Mouse (Mus musculus) c-Kit-positive CD71-positive TER-119-positive erythroid progenitor cells, embryonic 14.5 days (primary cell): ENCODE measurements around the gene Erp27.

Experiments
- DNase-seq: peaks from one replicate; pipeline ENCODE4 v3.0.0-alpha.2; 2013; ENCODE audit warnings: low spot score

Gene Erp27

DNA sequence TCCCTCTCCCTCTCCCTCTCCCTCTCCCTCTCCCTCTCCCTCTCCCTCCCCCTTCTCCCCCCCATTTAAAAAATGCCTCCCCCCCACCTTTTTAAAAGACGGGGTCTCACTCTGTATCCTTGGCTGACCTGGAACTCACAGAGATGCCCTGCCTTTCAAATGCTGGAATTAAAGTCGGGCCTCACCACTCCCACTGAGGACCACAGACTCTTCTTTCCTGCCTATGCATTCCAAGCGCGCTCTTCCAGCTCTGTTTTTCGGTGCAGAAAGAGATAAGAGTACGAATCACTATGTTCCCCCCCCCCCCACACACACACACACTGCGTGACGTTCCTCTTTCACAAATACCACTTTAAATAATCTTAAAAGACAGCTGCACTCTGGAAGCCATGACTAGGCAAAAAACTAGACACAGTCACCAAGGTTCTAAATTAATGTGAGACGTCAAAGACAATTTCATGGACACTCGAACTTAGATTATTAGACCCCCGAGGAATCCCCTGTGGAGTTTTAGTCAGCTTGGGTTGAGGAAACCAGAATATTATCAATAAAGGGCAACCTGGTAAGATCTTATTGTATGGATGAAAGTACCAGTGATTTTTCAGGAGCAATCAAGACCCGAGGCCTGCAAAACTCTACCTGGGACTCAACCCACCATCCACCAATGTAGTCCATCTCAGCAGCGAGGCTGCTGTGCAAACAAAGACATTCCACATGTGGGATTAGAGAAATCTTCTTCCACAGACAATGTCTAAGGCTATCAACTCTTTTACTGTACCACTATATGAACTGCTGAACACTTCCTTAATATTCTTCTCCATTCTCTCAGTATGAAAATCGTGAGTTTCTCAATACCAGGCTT, 17.6 kb upstream of the Erp27 start:
- no peak for DNase-seq

GRCm38 (mm10) chr6:136938331-136939126, 16.5 kb upstream of the Erp27 start:
- no peak for DNase-seq

DNA sequence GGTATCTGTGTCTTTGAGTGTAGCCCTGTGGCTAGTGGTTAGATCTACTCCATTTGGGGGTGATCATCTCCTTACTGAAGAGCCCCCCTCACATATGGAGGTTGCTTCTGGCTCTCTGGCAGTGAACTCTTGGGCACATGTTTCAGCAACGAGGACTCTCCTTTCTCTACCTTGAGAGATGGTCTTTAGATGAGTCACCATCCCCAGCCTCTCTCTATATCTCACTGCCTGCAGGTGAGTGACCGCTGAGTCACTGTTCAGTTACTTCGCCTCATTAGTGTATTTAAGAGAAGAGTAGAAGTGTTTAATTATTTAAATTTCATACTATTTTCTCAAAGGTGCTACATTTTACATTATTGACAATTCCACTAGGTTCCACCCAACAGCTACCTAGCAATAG, 15.1 kb upstream of the Erp27 start:
- DNase-seq = no peak

DNA sequence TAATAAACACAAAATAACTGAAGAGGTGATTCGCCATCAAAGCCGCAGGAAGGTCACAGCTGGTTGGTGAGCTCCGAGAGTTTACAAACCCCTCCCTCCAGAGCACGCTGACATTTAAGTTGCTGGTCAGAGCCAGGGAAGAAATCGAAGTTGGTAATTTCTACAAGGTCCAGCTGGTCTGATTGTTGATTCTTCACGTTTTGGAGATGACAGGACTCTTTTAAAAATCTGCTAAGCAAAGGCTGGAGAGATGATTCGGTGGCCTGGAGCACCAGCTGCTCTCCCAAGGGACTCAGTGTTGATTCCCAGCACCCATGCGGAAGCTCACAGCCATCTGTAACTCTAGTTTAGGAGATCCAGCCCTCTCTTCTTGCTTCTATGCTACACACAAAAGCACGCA, 14.4 kb upstream of the Erp27 start:
- DNase-seq = no peak

DNA sequence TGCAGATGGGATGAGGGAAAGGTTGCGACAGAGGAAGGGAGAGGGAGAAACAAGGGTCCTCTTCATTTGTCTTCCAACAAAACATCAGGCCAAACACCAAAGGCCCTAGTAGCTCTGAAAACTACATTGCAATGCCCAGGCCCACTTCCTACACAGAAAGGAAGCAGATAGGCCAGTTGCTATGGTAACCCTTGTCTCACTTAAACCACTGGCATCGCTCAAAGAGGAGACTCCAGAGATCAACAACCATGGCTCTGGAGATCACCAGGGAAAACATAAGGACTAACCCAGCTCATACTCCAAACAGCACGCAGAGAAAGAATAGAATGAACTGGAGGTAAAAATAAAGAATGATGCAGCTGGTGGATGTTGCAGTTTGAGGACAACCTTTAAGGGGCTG, 13.3 kb upstream of the Erp27 start:
- DNase-seq = no peak

DNA sequence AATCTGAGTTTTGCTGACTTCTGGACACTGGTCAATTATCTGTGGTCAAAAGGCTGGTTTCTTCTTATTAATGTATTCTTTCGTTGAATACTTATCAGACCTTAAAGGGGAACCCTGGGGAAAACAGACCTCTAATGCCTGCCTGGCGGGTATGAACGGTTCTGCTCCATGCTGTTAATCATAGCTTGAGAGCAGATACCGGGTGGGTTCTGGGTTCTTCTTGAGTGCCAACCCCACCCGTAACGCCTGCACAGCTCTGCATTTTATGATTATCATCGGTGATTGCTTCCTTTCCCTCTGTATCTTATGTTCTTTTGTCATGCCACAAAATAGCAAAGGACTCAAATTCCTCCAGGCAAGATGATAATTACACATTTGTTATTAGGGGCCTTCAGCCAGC, 12.1 kb upstream of the Erp27 start:
- no peak for DNase-seq

DNA sequence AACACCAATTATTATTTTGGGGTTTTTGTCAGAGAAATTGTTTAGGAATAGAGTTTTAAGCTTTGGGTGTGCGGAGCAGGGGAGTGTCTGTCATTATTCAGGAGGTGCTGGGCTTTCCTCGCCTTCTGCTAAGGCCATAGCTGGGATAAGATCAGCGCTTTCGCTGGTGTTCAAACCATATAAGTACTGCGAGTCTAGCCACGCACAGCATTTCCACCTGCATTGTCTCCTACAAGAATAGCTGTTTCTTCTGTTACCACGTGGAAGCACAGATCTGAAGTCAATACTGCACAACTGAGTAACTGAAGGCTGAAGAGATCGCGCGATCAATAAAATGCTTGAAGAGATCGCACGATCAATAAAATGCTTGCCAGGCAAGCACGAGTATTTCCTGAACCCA, 9.3 kb upstream of the Erp27 start:
- DNase-seq = no peak

DNA sequence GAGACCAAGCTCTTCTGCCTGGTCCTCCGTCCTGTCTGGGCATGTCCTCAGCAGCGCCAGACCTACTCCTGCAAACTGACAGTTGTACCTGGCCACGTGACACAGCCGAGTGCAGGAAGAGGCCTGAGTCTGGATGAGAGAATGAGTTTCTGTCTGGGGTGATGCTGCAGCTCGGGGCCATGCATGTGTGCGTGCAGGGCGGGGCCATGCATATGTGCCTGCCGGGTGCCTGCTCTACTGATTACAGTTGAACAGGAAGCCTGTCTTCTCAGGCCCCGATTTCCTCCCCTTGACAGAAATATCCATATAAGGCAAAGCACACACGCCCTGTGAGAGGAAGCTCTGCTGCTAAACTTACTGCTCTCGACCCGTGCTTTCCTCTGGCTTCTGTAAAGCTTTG, 8.7 kb upstream of the Erp27 start:
- no peak for DNase-seq

GRCm38 (mm10) chr6:136927626-136928025, 5.6 kb upstream of the Erp27 start:
- no peak for DNase-seq

- DNase-seq = no peak
Observed at GRCm38 (mm10) chr6:136925049-136925448, 3.1 kb upstream of the Erp27 start.

DNA sequence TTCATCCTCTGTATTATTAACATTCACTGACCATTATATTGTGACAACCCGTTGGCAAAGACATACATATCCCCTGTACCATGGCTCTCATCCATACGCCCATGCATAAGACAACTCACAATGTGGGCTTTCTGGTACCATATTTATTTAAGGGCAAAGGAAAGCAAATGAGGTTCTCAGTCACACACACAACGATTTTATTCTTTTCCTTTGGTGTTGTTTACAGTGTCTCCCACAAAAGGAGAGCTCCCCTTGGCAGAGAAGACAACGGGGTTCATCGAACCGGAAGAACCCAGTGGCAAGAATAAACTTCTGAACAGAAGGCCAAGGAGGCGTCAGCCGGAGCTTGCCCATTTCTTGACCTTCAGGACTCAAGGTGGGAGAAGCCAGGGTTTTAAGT, 1.6 kb upstream of the Erp27 start, which contains the start of gene Pde6h:
Gene Pde6h, plus strand, starts transcription at position 301 of the 400 bp plus-strand sequence.
- no peak for DNase-seq

GRCm38 (mm10) chr6:136922871-136923270, 891 bp upstream of the Erp27 start:
- no peak for DNase-seq

DNA sequence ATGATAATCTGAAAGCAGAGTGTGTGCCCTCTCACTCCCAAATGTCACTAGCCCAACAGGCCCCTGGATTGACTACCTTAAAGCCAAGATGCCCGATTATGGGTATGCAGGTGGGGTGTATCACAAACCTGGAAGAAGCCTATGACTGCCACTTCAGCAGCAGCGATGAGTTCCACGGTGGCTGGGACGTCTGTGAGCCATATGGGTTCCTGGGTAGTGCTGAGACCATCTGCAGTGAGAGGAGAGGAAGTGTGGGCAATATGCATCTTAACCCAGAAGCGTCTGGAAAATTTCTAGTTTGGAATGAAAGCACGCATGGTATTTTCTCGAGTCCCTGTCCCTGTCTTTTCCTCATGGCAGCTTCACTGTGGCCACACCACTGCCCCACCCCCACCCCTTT, 379 bp downstream of the Erp27 start:
- no peak for DNase-seq

GRCm38 (mm10) chr6:136920320-136921257, 1.4 kb downstream of the Erp27 start:
- DNase-seq = no peak

DNA sequence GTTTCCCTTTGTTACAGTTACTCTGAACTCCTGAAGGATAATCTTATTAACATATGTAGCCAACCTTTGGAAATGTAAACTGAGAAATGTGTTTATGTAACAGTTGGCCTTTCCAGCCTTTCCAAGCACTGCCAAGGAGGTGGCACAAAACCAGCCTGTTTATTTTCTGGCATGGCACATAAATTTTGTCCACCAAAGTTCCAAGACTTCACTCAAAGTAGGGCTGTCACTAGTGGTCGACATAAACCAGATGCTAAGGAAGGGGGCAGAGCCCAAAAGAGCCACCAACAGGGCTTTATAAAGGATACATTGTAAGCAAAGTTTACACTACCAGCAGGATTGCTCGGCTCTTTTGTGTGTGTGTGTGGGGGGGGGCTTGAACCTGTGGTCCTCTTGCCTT, 4.1 kb downstream of the Erp27 start:
- DNase-seq = no peak

GRCm38 (mm10) chr6:136915721-136916395, 6.1 kb downstream of the Erp27 start:
- no peak for DNase-seq

- no peak for DNase-seq
Observed at GRCm38 (mm10) chr6:136914234-136914633, 7.7 kb downstream of the Erp27 start.

GRCm38 (mm10) chr6:136913384-136914126, 8.4 kb downstream of the Erp27 start:
- DNase-seq = no peak

GRCm38 (mm10) chr6:136912751-136913265, 9.2 kb downstream of the Erp27 start:
- no peak for DNase-seq

- no peak for DNase-seq
Observed at GRCm38 (mm10) chr6:136910247-136910890, 11.6 kb downstream of the Erp27 start.
